31 mouse cellular contexts compared by ENCODE assay signal in genomic region chr5:143103231-143103630, GRCm38 (mm10). TPM values are rescaled to one million over a fixed set of nuclear protein-coding genes. Genes with fewer than 3 reads are reported as not detected.
DNase-seq lines count a peak whose midpoint lies in the region; TF ChIP-seq lines count a peak whose summit lies in the region.
"Had no signal": no experiment of that assay in that cellular context is flagged by ENCODE, and none has a peak within 500 bp of the region (broad histone marks: within the 10 kb centered on the region; RNA-seq: fewer than 3 reads in every experiment).

No protein-coding gene starts in this region.

- TF ChIP-seq CTCF in testis, adult 2 months (IDR thresholded peaks at IDR 0.05; ENCODE audit: control insufficient read depth, insufficient read depth, insufficient replicate concordance, low read depth, low read length), result no peak

- no peak overlapping the region for H3K27ac ChIP-seq in testis, adult 2 months (ENCODE audit: control insufficient read depth, insufficient read depth, low read depth, low read length)
- H3K27ac ChIP-seq: forebrain, embryonic 10.5 days; forebrain, embryonic 13.5 days; gastrocnemius, adult 2 months; heart, embryonic 15.5 days; hindbrain, embryonic 14.5 days had no signal

- peak overlapping the region; percentile 53 for H3K4me3 ChIP-seq in testis, adult 2 months (ENCODE audit: control insufficient read depth, low read depth, low read length)
- H3K4me3 ChIP-seq: forebrain, embryonic 10.5 days; forebrain, embryonic 13.5 days; gastrocnemius, adult 2 months; heart, embryonic 12.5 days; heart, embryonic 15.5 days had no signal

- TF ChIP-seq POLR2A in testis, adult 2 months (IDR thresholded peaks at IDR 0.05; ENCODE audit: control insufficient read depth, low read depth, low read length), result no peak

- peaks cover 2% of the 10 kb centered on the region; the same call in 1 of the 2 replicates for H3K4me1 ChIP-seq in testis, adult 2 months (ENCODE audit: control insufficient read depth, insufficient read depth, low read length)

- no peaks in the 10 kb centered on the region for H3K27me3 ChIP-seq in testis, adult 2 months (ENCODE audit: control insufficient read depth, insufficient read depth, low read length)
- H3K27me3 ChIP-seq: CH12.LX; forebrain, embryonic 13.5 days; heart, embryonic 12.5 days; heart, embryonic 15.5 days; Patski had no signal

- peak; percentile 77 for DNase-seq in heart, adult 11 months
- DNase-seq in heart, postnatal 10 days, result no peak
- DNase-seq in testis, postnatal 14 days (ENCODE audit: low spot score), result no peak
- DNase-seq in adrenal gland, postnatal 14 days, result peak; percentile 55
- DNase-seq in embryo, embryonic 10.5 days (ENCODE audit: low spot score), result no peak
- DNase-seq in frontal cortex, postnatal 36 days (ENCODE audit: low spot score in 2 of 2), result no peak
- DNase-seq: B cell, adult 2 months; cerebellum, adult 11-12 months; cerebellum, adult 8-10 months; cerebellum, postnatal 36 days; gastrocnemius, adult 2 months; gastrocnemius, postnatal 14 days; heart, adult 18-20 months; heart, postnatal 14 days; heart, postnatal 4 days had no signal

- intact Hi-C loops in heart, postnatal 10 days (cut with DNase I), result no loop called here

- no peaks in the 10 kb centered on the region for H3K36me3 ChIP-seq in testis, adult 2 months (ENCODE audit: control insufficient read depth, insufficient read depth, low read length)
- H3K36me3 ChIP-seq: forebrain, embryonic 10.5 days; heart, embryonic 12.5 days; heart, embryonic 15.5 days had no signal

RNA-seq across cellular contexts. Expression of gene Rnf216, which starts 9.6 kb away (rescaled TPM):
- total RNA-seq in heart, postnatal 10 days (2021), result 10 to 100 TPM; 33.4 to 33.5 TPM
- 58.3 and 60.4 TPM in 2 replicates for polyA plus RNA-seq in testis, adult 2 months (2012; rRNA removed)
- 39.5 and 44.5 TPM in 2 replicates for total RNA-seq in adrenal gland, postnatal 14 days (2021)

RNA-seq across cellular contexts. Expression of gene Olfr718-ps1, which starts 44.1 kb away (rescaled TPM):
- total RNA-seq in heart, postnatal 10 days (2021), result under 1 TPM in 1 of 2 experiments, not detected in 1; 0.05 TPM
- not detected in 2 replicates for polyA plus RNA-seq in testis, adult 2 months (2012; rRNA removed)
- 0.08 TPM in 1 of 2 replicates, not detected in the other for total RNA-seq in adrenal gland, postnatal 14 days (2021)
- total RNA-seq: CH12.LX; gastrocnemius, adult 2 months; gastrocnemius, postnatal 14 days; heart, adult 18-20 months; heart, postnatal 14 days; heart, postnatal 4 days had no signal
- polyA plus RNA-seq: brain, embryonic 14.5 days; cortical plate, adult 2 months; embryonic facial prominence, embryonic 11.5 days; embryonic facial prominence, embryonic 14.5 days; forebrain, embryonic 10.5 days; forebrain, embryonic 13.5 days; forebrain, embryonic 16.5 days; G1E; heart, embryonic 12.5 days; heart, embryonic 15.5 days; hindbrain, embryonic 11.5 days; intestine, embryonic 14.5 days had no signal

Comparison
In these comparisons a context has a peak if more than half of its experiments do, and no peak if none do; other contexts are left out.
1. DNase-seq: peak in heart, adult 11 months (single experiment) and adrenal gland, postnatal 14 days (single experiment); none in heart, postnatal 10 days (0 of 2), testis, postnatal 14 days (single experiment), embryo, embryonic 10.5 days (single experiment) and frontal cortex, postnatal 36 days (0 of 2).